ENCODE assay signal across 8 mouse cellular contexts in the genomic region with DNA sequence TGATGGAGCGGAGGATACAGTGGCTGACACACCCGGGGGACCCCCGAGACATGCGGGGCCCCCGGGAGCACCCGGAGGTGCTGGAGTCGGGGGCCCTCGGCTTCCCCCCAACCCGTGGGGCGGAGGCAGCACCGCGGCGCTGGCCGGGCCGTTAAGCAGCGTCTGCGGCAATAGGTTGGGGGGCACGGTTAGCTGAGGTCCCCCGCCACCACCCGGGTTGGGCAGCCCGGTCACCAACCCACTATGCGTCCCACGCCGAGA. TPM values are rescaled to one million over a fixed set of nuclear protein-coding genes. Genes with fewer than 3 reads are reported as not detected.
DNase-seq lines count a peak whose midpoint lies in the region; ATAC-seq lines count a peak whose summit lies in the region.

No protein-coding gene starts in this region.

- 0% methylated on average over 24 of the region's 24 CpGs for WGBS in kidney, embryonic 16.5 days
- under 1% methylated on average over 18 of the region's 24 CpGs for WGBS in hindbrain, embryonic 14.5 days
- under 1% methylated on average over 24 of the region's 24 CpGs for WGBS in midbrain, embryonic 15.5 days

- H3K27me3 ChIP-seq in kidney, embryonic 16.5 days (ENCODE audit: insufficient read depth, low read length) = no peaks in the 10 kb centered on the region
- H3K27me3 ChIP-seq in hindbrain, embryonic 14.5 days (ENCODE audit: control insufficient read depth, insufficient read depth, low read length) = peaks cover 4% of the 10 kb centered on the region; the same call in 1 of the 2 replicates
- no peaks in the 10 kb centered on the region for H3K27me3 ChIP-seq in midbrain, embryonic 15.5 days (replicated peaks)

- 0 out of 2 replicates have a peak, but pooled peaks cover 6% of the 10 kb centered on the region for H3K36me3 ChIP-seq in kidney, embryonic 16.5 days (ENCODE audit: insufficient read depth, low read length)
- peaks cover 15% of the 10 kb centered on the region for H3K36me3 ChIP-seq in hindbrain, embryonic 14.5 days (replicated peaks; ENCODE audit: control insufficient read depth, insufficient read depth)
- H3K36me3 ChIP-seq in midbrain, embryonic 15.5 days (replicated peaks) = no peaks in the 10 kb centered on the region

- H3K4me2 ChIP-seq in kidney, embryonic 16.5 days (replicated peaks; ENCODE audit: low read depth, low read length) = peak overlapping the region; percentile 82
- peak overlapping the region; percentile 95 for H3K4me2 ChIP-seq in hindbrain, embryonic 14.5 days (replicated peaks)
- H3K4me2 ChIP-seq in midbrain, embryonic 15.5 days = peak overlapping the region; percentile 83

- no peak for DNase-seq in kidney, postnatal 4 days
- DNase-seq in hindbrain, embryonic 14.5 days (ENCODE audit: low spot score) = no peak
- DNase-seq in ovary, adult 18-20 months (ENCODE audit: low spot score) = no peak
- DNase-seq in layer of hippocampus, adult 9-11 months = no peak

- ATAC-seq in kidney, embryonic 16.5 days (ENCODE audit: low FRiP score, low TSS enrichment) = no peak
- ATAC-seq in hindbrain, embryonic 14.5 days (ENCODE audit: low FRiP score) = no peak
- no peak for ATAC-seq in midbrain, embryonic 15.5 days (replicated peaks)
- no peak for ATAC-seq in megakaryocyte-erythroid progenitor cell, adult 5-6 weeks (replicated peaks; ENCODE audit: low FRiP score, low TSS enrichment, poor library complexity, severe bottlenecking)

- peak overlapping the region; percentile 100 for H3K27ac ChIP-seq in kidney, embryonic 16.5 days (ENCODE audit: low read length)
- H3K27ac ChIP-seq in brown adipose tissue, adult 24 weeks (replicated peaks; ENCODE audit: low read depth, low read length) = peak overlapping the region; percentile 96
- H3K27ac ChIP-seq in hindbrain, embryonic 14.5 days = peak overlapping the region; percentile 100
- H3K27ac ChIP-seq in midbrain, embryonic 15.5 days = peak overlapping the region; percentile 100

- H3K4me1 ChIP-seq in kidney, embryonic 16.5 days (ENCODE audit: insufficient read depth, low read length) = peaks cover 65% of the 10 kb centered on the region
- H3K4me1 ChIP-seq in brown adipose tissue, adult 24 weeks (ENCODE audit: control insufficient read depth, insufficient read depth, insufficient read length, low read length) = peaks cover 25% of the 10 kb centered on the region
- H3K4me1 ChIP-seq in hindbrain, embryonic 14.5 days (replicated peaks; ENCODE audit: control insufficient read depth, insufficient read depth, low read length) = peaks cover 53% of the 10 kb centered on the region
- H3K4me1 ChIP-seq in midbrain, embryonic 15.5 days = peaks cover 56% of the 10 kb centered on the region

- H3K9me3 ChIP-seq in kidney, embryonic 16.5 days (ENCODE audit: low read length) = no peaks in the 10 kb centered on the region
- no peaks in the 10 kb centered on the region for H3K9me3 ChIP-seq in hindbrain, embryonic 14.5 days (ENCODE audit: control insufficient read depth, low read length)
- H3K9me3 ChIP-seq in midbrain, embryonic 15.5 days = no peaks in the 10 kb centered on the region

- H3K9ac ChIP-seq in kidney, embryonic 16.5 days (replicated peaks; ENCODE audit: low read length) = peak overlapping the region; percentile 99
- H3K9ac ChIP-seq in hindbrain, embryonic 14.5 days = peak overlapping the region; percentile 100
- H3K9ac ChIP-seq in midbrain, embryonic 15.5 days = peak overlapping the region; percentile 92

- peak overlapping the region; percentile 92 for H3K4me3 ChIP-seq in kidney, embryonic 16.5 days (ENCODE audit: low read length)
- H3K4me3 ChIP-seq in brown adipose tissue, adult 24 weeks (ENCODE audit: insufficient read depth, low read depth, low read length) = peak overlapping the region; percentile 91
- H3K4me3 ChIP-seq in hindbrain, embryonic 14.5 days (replicated peaks; ENCODE audit: low read length) = peak overlapping the region; percentile 99
- peak overlapping the region; percentile 85 for H3K4me3 ChIP-seq in midbrain, embryonic 15.5 days

RNA-seq across cellular contexts. Expression of gene Irf2bpl, which starts 1.6 kb away (rescaled TPM):
- 30.3 and 30.4 TPM in 2 replicates for polyA plus RNA-seq in kidney, embryonic 16.5 days (2015; fragmentation: Nextera tagmentation; extraction: Ambion mirVana)
- polyA plus RNA-seq in brown adipose tissue, adult 24 weeks (2012; ENCODE audit: insufficient read depth, insufficient read length, missing spikeins) = 7.1 and 23.0 TPM in 2 replicates
- 64.5 and 65.5 TPM in 2 replicates for polyA plus RNA-seq in hindbrain, embryonic 14.5 days (2014; fragmentation: Nextera tagmentation; extraction: Ambion mirVana)
- 94.3 and 98.5 TPM in 2 replicates for polyA plus RNA-seq in midbrain, embryonic 15.5 days (2015; fragmentation: Nextera tagmentation; extraction: Ambion mirVana)
- total RNA-seq in megakaryocyte-erythroid progenitor cell, adult 5-6 weeks (2014; fragmentation: Nextera tagmentation) = 0.76 and 0.94 TPM in 2 replicates
- 1.1 and 2.7 TPM in 2 replicates for total RNA-seq in megakaryocyte-erythroid progenitor cell, adult 5-6 weeks (2017)
